Mouse (Mus musculus) spleen, adult 12 weeks (tissue): ENCODE data around the gene Get4.

Experiments used
- DNase-seq: peaks from one replicate; pipeline ENCODE4 v3.0.0; 2022; ENCODE audit warnings: low spot score

Get4 gene

GRCm38 (mm10) chr5:139317751-139318504 is 65.8 kb downstream of the Get4 start:
- no peak for DNase-seq
